Mouse (Mus musculus): ENCODE measurements around the gene Nrxn1. TPM values are rescaled to one million over a fixed set of nuclear protein-coding genes. Genes with fewer than 3 reads are reported as not detected.

The Nrxn1 gene
- total RNA-seq (2012; rRNA removed) (not detected in 2 replicates), total RNA-seq (2014; rRNA removed) (not detected in 2 replicates), polyA plus RNA-seq (2012; ENCODE audit: insufficient read length, low read depth) (not detected in 2 replicates)

- Histone ChIP-seq H3K9ac (ENCODE audit: insufficient read depth, low read depth) (no peak within 1 kb of the TSS), H3K4me3 (replicated peaks in 1 of 3; ENCODE audit: low read depth in 2 of 3, low read length in 2 of 3, poor library complexity in 1 of 3) (no peak within 1 kb of the TSS), H3K36me3 (replicated peaks in 1 of 2; ENCODE audit: control insufficient read depth in 1 of 2, insufficient read depth in 1 of 2, low read length in 1 of 2) (no peaks in the 10 kb centered on the region), H3K4me1 (ENCODE audit: control insufficient read depth in 1 of 2, insufficient read depth in 2 of 2) (no peaks in the 10 kb centered on the region), H3K27me3 (replicated peaks) (no peaks in the 10 kb centered on the region), H3K79me2 (replicated peaks; ENCODE audit: control insufficient read depth, extremely low read depth, insufficient read depth, poor library complexity, severe bottlenecking) (no peaks in the 10 kb centered on the region), H3K9me3 (replicated peaks; ENCODE audit: low read length) (peaks cover 37% of the 10 kb centered on the region), H3K4me2 (ENCODE audit: insufficient read depth, low read depth, poor library complexity, severe bottlenecking) (no peak within 1 kb of the TSS), H3K27ac (ENCODE audit: insufficient read depth, low read depth) (no peak within 1 kb of the TSS)
- in situ Hi-C loops (cut with MboI; ENCODE audit: low pct_ligation_motif_present, low pct_unique_long_range_greater_than_20kb, low sequenced_read_pairs) (no loop called here), dilution Hi-C loops (cut with MboI; ENCODE audit: extremely low pct_ligation_motif_present, extremely low pct_unique_long_range_greater_than_20kb, low sequenced_read_pairs) (no loop called here)
- DNase-seq (ENCODE audit: extremely low read depth), result no peak
- no peak for TF ChIP-seq CHD2 (IDR thresholded peaks at IDR 0.05; ENCODE audit: low read length)
- no peak for TF ChIP-seq TCF12 (IDR thresholded peaks at IDR 0.05; ENCODE audit: low read depth, low read length)
- no peak for TF ChIP-seq JUND (conservative IDR thresholded peaks at IDR 0.05; ENCODE audit: low read depth, low read length)
- no peak for TF ChIP-seq HCFC1 (IDR thresholded peaks at IDR 0.05; ENCODE audit: low read depth, low read length)
- TF ChIP-seq TBP (conservative IDR thresholded peaks at IDR 0.05; ENCODE audit: low read depth, low read length), result no peak
- TF ChIP-seq RCOR1 (conservative IDR thresholded peaks at IDR 0.05; ENCODE audit: low read depth, low read length), result no peak
- TF ChIP-seq UBTF (IDR thresholded peaks at IDR 0.05; ENCODE audit: low read depth, low read length), result no peak
- TF ChIP-seq NELFE (IDR thresholded peaks at IDR 0.05; ENCODE audit: low read depth, low read length), result no peak
- TF ChIP-seq MYC (IDR thresholded peaks at IDR 0.05; ENCODE audit: low read depth, low read length), result no peak
- no peak for TF ChIP-seq ETS1 (conservative IDR thresholded peaks at IDR 0.05; ENCODE audit: low read depth, low read length)
- TF ChIP-seq IRF4 (IDR thresholded peaks at IDR 0.05; ENCODE audit: low read depth, low read length), result no peak
- no peak for TF ChIP-seq E2F4 (IDR thresholded peaks at IDR 0.05; ENCODE audit: insufficient replicate concordance, low read depth, low read length)
- TF ChIP-seq CTCF (conservative IDR thresholded peaks at IDR 0.05 in 1 of 2, IDR thresholded peaks at IDR 0.05 in 1 of 2; ENCODE audit: low read depth in 2 of 2, low read length in 2 of 2), result no peak
- TF ChIP-seq MAFK (IDR thresholded peaks at IDR 0.05; ENCODE audit: insufficient replicate concordance, low read length), result no peak
- TF ChIP-seq MEF2A (IDR thresholded peaks at IDR 0.05; ENCODE audit: borderline replicate concordance, low read depth, low read length), result no peak
- no peak for TF ChIP-seq BHLHE40 (IDR thresholded peaks at IDR 0.05; ENCODE audit: low read depth, low read length)
These were observed at the start of gene Nrxn1 for GRCm38 (mm10) chr17:91093042-91093080. TSS of gene Nrxn1 (minus strand) at chr17:91093071.

GRCm38 (mm10) chr17:91136859-91137258 is 44.0 kb upstream of the Nrxn1 start:
- no peak overlapping the region for H3K9ac ChIP-seq (ENCODE audit: insufficient read depth, low read depth)
- peaks cover 5% of the 10 kb centered on the region for H3K9me3 ChIP-seq (replicated peaks; ENCODE audit: low read length)
- dilution Hi-C loops (cut with MboI; ENCODE audit: extremely low pct_ligation_motif_present, extremely low pct_unique_long_range_greater_than_20kb, low sequenced_read_pairs), result no loop called here
- no peak for DNase-seq (ENCODE audit: extremely low read depth)
- no peaks in the 10 kb centered on the region for H3K4me1 ChIP-seq (ENCODE audit: control insufficient read depth in 1 of 2, insufficient read depth in 2 of 2)
- no peak overlapping the region for H3K27ac ChIP-seq (ENCODE audit: insufficient read depth, low read depth)
- no peaks in the 10 kb centered on the region for H3K27me3 ChIP-seq (replicated peaks)
- H3K4me3 ChIP-seq (replicated peaks in 1 of 3; ENCODE audit: low read depth in 2 of 3, low read length in 2 of 3, poor library complexity in 1 of 3), result no peak overlapping the region
- H3K36me3 ChIP-seq (replicated peaks in 1 of 2; ENCODE audit: control insufficient read depth in 1 of 2, insufficient read depth in 1 of 2, low read length in 1 of 2), result no peaks in the 10 kb centered on the region
- no peak for TF ChIP-seq JUN (IDR thresholded peaks at IDR 0.05; ENCODE audit: insufficient read depth, low read depth, low read length)
- TF ChIP-seq JUND (conservative IDR thresholded peaks at IDR 0.05; ENCODE audit: low read depth, low read length), result no peak
- TF ChIP-seq MEF2A (IDR thresholded peaks at IDR 0.05; ENCODE audit: borderline replicate concordance, low read depth, low read length), result no peak
- no peak for TF ChIP-seq TCF12 (IDR thresholded peaks at IDR 0.05; ENCODE audit: low read depth, low read length)
- TF ChIP-seq MAX (IDR thresholded peaks at IDR 0.05; ENCODE audit: low read length), result no peak
- no peak for TF ChIP-seq RAD21 (IDR thresholded peaks at IDR 0.05; ENCODE audit: low read depth, low read length)
- no peak for TF ChIP-seq ZKSCAN1 (IDR thresholded peaks at IDR 0.05; ENCODE audit: borderline replicate concordance, low read depth, low read length)
- TF ChIP-seq ZNF384 (IDR thresholded peaks at IDR 0.05; ENCODE audit: low read depth, low read length), result no peak
- TF ChIP-seq USF2 (conservative IDR thresholded peaks at IDR 0.05; ENCODE audit: low read depth, low read length), result no peak
- H3K79me2 ChIP-seq (replicated peaks; ENCODE audit: control insufficient read depth, extremely low read depth, insufficient read depth, poor library complexity, severe bottlenecking), result no peaks in the 10 kb centered on the region
- in situ Hi-C loops (cut with MboI; ENCODE audit: low pct_ligation_motif_present, low pct_unique_long_range_greater_than_20kb, low sequenced_read_pairs), result no loop called here
- no peak overlapping the region for H3K4me2 ChIP-seq (ENCODE audit: insufficient read depth, low read depth, poor library complexity, severe bottlenecking)
